Mouse (Mus musculus) myocyte (in vitro differentiated cells): ENCODE measurements around the gene Nap1l5.

Experiments used
- CEBPB ChIP-seq: IDR thresholded peaks from 2 replicates; pipeline ENCODE4 v1.6.1; 2011; ENCODE audit warnings: mild to moderate bottlenecking, moderate library complexity; ENCODE audit not compliant: poor library complexity, insufficient read depth, severe bottlenecking
- E2F4 ChIP-seq: IDR thresholded peaks from one replicate; pipeline ENCODE4 v1.6.1; 2011; ENCODE audit warnings: mild to moderate bottlenecking, control low read depth, moderate library complexity; ENCODE audit not compliant: insufficient read depth
- MYOD1 ChIP-seq, 3 experiments: IDR thresholded peaks; one replicate each; pipeline ENCODE4 v1.6.1; 2011; ENCODE audit warnings: control low read depth in 2 of 3, low read depth in 2 of 3, mild to moderate bottlenecking in 2 of 3, moderate library complexity in 1 of 3; ENCODE audit not compliant: insufficient read length in 2 of 3, control insufficient read depth in 1 of 3
- MYOG ChIP-seq, 3 experiments: IDR thresholded peaks; one replicate each; pipeline ENCODE4 v1.6.1; 2011; ENCODE audit warnings: control low read depth in 2 of 3, low read depth in 2 of 3, mild to moderate bottlenecking in 2 of 3; ENCODE audit not compliant: insufficient read length in 2 of 3, control insufficient read depth in 1 of 3, insufficient read depth in 1 of 3
- POLR2A ChIP-seq: IDR thresholded peaks from one replicate; pipeline ENCODE4 v1.6.1; 2011; ENCODE audit warnings: low read depth, mild to moderate bottlenecking, control low read depth, moderate library complexity; ENCODE audit not compliant: insufficient read length
- POLR2AphosphoS2 ChIP-seq: IDR thresholded peaks from one replicate; pipeline ENCODE4 v1.6.1; 2011; ENCODE audit warnings: low read depth, control low read depth; ENCODE audit not compliant: insufficient read length
- TCF12 ChIP-seq: IDR thresholded peaks from one replicate; pipeline ENCODE4 v1.6.1; 2011; ENCODE audit warnings: mild to moderate bottlenecking, control low read depth; ENCODE audit not compliant: poor library complexity, insufficient read depth, severe bottlenecking
- USF1 ChIP-seq: IDR thresholded peaks from one replicate; pipeline ENCODE4 v1.6.1; 2011; ENCODE audit warnings: low read depth, mild to moderate bottlenecking, control low read depth, moderate library complexity

DNA sequence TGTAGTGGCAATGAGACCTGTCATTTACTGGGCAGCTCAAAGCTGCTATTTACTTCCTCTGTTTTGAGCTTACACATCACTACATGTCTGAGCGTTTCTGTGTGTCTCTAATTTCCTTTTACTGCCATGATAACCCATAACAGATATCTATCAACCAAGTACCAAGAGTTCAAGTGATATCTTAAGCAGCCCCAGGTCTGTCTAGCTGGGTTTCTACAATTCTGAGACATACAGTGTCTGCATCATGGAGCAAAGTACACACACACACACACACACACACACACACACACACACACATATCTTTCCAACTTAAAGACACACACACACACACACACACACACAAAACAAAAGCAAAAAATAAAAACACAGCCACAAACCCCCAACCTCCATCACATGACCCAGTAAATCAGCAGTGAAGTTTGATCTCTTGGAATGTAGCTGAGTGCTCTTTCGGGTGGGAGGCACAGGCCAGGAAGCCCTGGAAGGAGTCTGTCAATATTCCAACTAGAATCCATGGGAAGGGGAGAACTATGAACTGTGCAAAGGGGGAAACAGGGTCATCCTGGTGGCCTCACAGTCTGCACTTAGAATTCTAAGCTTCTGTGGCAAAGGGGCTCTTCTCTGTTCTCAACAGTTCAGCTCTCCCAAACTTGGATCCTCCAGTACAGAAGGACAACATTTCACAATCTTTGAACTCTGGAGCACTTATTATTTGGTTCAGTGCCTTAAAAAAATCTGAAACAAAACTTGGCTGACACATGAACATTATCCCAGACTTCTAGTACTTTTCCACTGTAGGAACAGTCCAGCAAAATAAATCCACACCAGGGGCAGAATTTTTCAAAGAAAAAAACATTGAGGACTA is 44.5 kb upstream of the Nap1l5 start:
- TF ChIP-seq MYOG (IDR thresholded peaks at IDR 0.05; ENCODE audit: control insufficient read depth in 1 of 3, insufficient read depth in 1 of 3, insufficient read length in 2 of 3, low read depth in 2 of 3) = no peak
- TF ChIP-seq POLR2AphosphoS2 = no peak
- TF ChIP-seq POLR2A = no peak
- TF ChIP-seq TCF12 = no peak
- TF ChIP-seq MYOD1 (IDR thresholded peaks at IDR 0.05; ENCODE audit: control insufficient read depth in 1 of 3, insufficient read length in 2 of 3, low read depth in 2 of 3) = no peak
- no peak for TF ChIP-seq CEBPB
- TF ChIP-seq E2F4 = no peak
- no peak for TF ChIP-seq USF1
